Mouse (Mus musculus): ENCODE results near the gene Syt5. TPM values are rescaled to one million over a fixed set of nuclear protein-coding genes. Genes with fewer than 3 reads are reported as not detected.

Gene Syt5
- total and polyA plus RNA-seq, 3 experiments, result not detected

GRCm38 (mm10) chr7:4491308-4491707 is 56.0 kb downstream of the Syt5 start:
- no peak for TF ChIP-seq TBP (IDR thresholded peaks at IDR 0.05; ENCODE audit: low read depth, low read length)
- TF ChIP-seq MYC (IDR thresholded peaks at IDR 0.05; ENCODE audit: low read depth, low read length), result no peak
- no peak for TF ChIP-seq GATA1 (IDR thresholded peaks at IDR 0.05; ENCODE audit: low read depth, low read length)
- TF ChIP-seq MEF2A (IDR thresholded peaks at IDR 0.05; ENCODE audit: extremely low read depth, insufficient replicate concordance, low read depth, low read length, poor library complexity, severe bottlenecking), result no peak
- TF ChIP-seq EP300 (IDR thresholded peaks at IDR 0.05; ENCODE audit: low read depth in 1 of 2, low read length in 2 of 2), result no peak
- TF ChIP-seq GABPA (IDR thresholded peaks at IDR 0.05; ENCODE audit: low read depth, low read length), result no peak
- no peak for TF ChIP-seq CHD1 (IDR thresholded peaks at IDR 0.05; ENCODE audit: low read depth, low read length)
- TF ChIP-seq USF1 (IDR thresholded peaks at IDR 0.05; ENCODE audit: low read depth, low read length), result no peak
- TF ChIP-seq ZNF384 (IDR thresholded peaks at IDR 0.05; ENCODE audit: low read depth, low read length), result no peak
- TF ChIP-seq CHD2 (IDR thresholded peaks at IDR 0.05; ENCODE audit: low read length), result no peak
- TF ChIP-seq SIN3A (IDR thresholded peaks at IDR 0.05; ENCODE audit: low read length), result no peak
- TF ChIP-seq POLR2A (IDR thresholded peaks at IDR 0.05; ENCODE audit: control insufficient read depth in 1 of 2, insufficient read depth in 1 of 2, low read depth in 1 of 2, low read length in 2 of 2, poor library complexity in 1 of 2), result no peak
- TF ChIP-seq RAD21 (IDR thresholded peaks at IDR 0.05; ENCODE audit: low read depth, low read length), result no peak
- TF ChIP-seq MYB (IDR thresholded peaks at IDR 0.05; ENCODE audit: low read depth, low read length), result no peak
- no peak for TF ChIP-seq RCOR1 (IDR thresholded peaks at IDR 0.05; ENCODE audit: low read depth, low read length)
- TF ChIP-seq E2F4 (IDR thresholded peaks at IDR 0.05; ENCODE audit: borderline replicate concordance, low read depth, low read length), result no peak
- no peak overlapping the region for H3K27ac ChIP-seq (ENCODE audit: control insufficient read depth, low read depth, low read length)
- DNase-seq (ENCODE audit: low read depth, low spot score), result no peak
- no peak overlapping the region for H3K9ac ChIP-seq (ENCODE audit: control insufficient read depth, low read depth, low read length, poor library complexity, severe bottlenecking)
- no peaks in the 10 kb centered on the region for H3K27me3 ChIP-seq (ENCODE audit: control insufficient read depth in 1 of 2, insufficient read depth in 2 of 2, low read length in 2 of 2)
- peaks cover 3 to 40% of the 10 kb centered on the region in 2 experiments for H3K4me1 ChIP-seq (ENCODE audit: control insufficient read depth in 1 of 2, insufficient read depth in 2 of 2, low read length in 2 of 2)
- H3K4me3 ChIP-seq (ENCODE audit: control insufficient read depth in 1 of 2, insufficient read depth in 1 of 2, low read depth in 2 of 2, low read length in 2 of 2), result no peak overlapping the region
- peaks cover 8 to 34% of the 10 kb centered on the region in 2 experiments for H3K36me3 ChIP-seq (ENCODE audit: control insufficient read depth in 1 of 2, insufficient read depth in 2 of 2, low read length in 2 of 2)
- H3K79me2 ChIP-seq (ENCODE audit: control insufficient read depth, insufficient read depth, low read length, poor library complexity), result peaks cover 13% of the 10 kb centered on the region
- no peaks in the 10 kb centered on the region for H3K9me3 ChIP-seq (replicated peaks; ENCODE audit: insufficient read depth, low read length)

Other genes starting within 250 kb of the Syt5 start
- not detected in 2 replicates for gene Ncr1, start 209.8 kb downstream of the Syt5 start, total RNA-seq (2012; rRNA removed)
- not detected for gene Ncr1, start 209.8 kb downstream of the Syt5 start, polyA plus RNA-seq (2012; ENCODE audit: insufficient read depth in 1 of 2, insufficient read length in 2 of 2, low read depth in 1 of 2, low replicate concordance in 2 of 2, missing spikeins in 1 of 2)
- gene Gp6, start 149.8 kb downstream of the Syt5 start, total RNA-seq (2012; rRNA removed), result not detected in 2 replicates
- gene Gp6, start 149.8 kb downstream of the Syt5 start, polyA plus RNA-seq (2012; ENCODE audit: insufficient read depth in 1 of 2, insufficient read length in 2 of 2, low read depth in 1 of 2, low replicate concordance in 2 of 2, missing spikeins in 1 of 2), result not detected
- gene Rdh13, start 101.9 kb downstream of the Syt5 start, total RNA-seq (2012; rRNA removed), result 33.1 and 46.4 TPM in 2 replicates
- gene Rdh13, start 101.9 kb downstream of the Syt5 start, polyA plus RNA-seq (2012; ENCODE audit: insufficient read depth in 1 of 2, insufficient read length in 2 of 2, low read depth in 1 of 2, low replicate concordance in 2 of 2, missing spikeins in 1 of 2), result 10 to 100 TPM in 1 of 2 experiments, not detected in 1; 24.0 TPM
- gene Eps8l1, start 86.9 kb downstream of the Syt5 start, total RNA-seq (2012; rRNA removed), result 0.19 TPM in 1 of 2 replicates, not detected in the other
- gene Eps8l1, start 86.9 kb downstream of the Syt5 start, polyA plus RNA-seq (2012; ENCODE audit: insufficient read depth in 1 of 2, insufficient read length in 2 of 2, low read depth in 1 of 2, low replicate concordance in 2 of 2, missing spikeins in 1 of 2), result under 1 TPM in 1 of 2 experiments, not detected in 1; 0.01 TPM
- gene Ppp1r12c, start 45.9 kb downstream of the Syt5 start, total RNA-seq (2012; rRNA removed), result 51.4 and 64.2 TPM in 2 replicates
- 100 to 1,000 TPM in 1 of 2 experiments, not detected in 1; 153 TPM for gene Ppp1r12c, start 45.9 kb downstream of the Syt5 start, polyA plus RNA-seq (2012; ENCODE audit: insufficient read depth in 1 of 2, insufficient read length in 2 of 2, low read depth in 1 of 2, low replicate concordance in 2 of 2, missing spikeins in 1 of 2)
- gene Tnnt1, start 31.2 kb downstream of the Syt5 start, total RNA-seq (2012; rRNA removed), result 5.0 and 5.4 TPM in 2 replicates
- 10 to 100 TPM in 1 of 2 experiments, not detected in 1; 16.4 TPM for gene Tnnt1, start 31.2 kb downstream of the Syt5 start, polyA plus RNA-seq (2012; ENCODE audit: insufficient read depth in 1 of 2, insufficient read length in 2 of 2, low read depth in 1 of 2, low replicate concordance in 2 of 2, missing spikeins in 1 of 2)
- 281 and 353 TPM in 2 replicates for gene Tnni3, start 23.3 kb downstream of the Syt5 start, total RNA-seq (2012; rRNA removed)
- 100 to 1,000 TPM in 1 of 2 experiments, not detected in 1; 328 TPM for gene Tnni3, start 23.3 kb downstream of the Syt5 start, polyA plus RNA-seq (2012; ENCODE audit: insufficient read depth in 1 of 2, insufficient read length in 2 of 2, low read depth in 1 of 2, low replicate concordance in 2 of 2, missing spikeins in 1 of 2)
- gene Dnaaf3, start 15.1 kb downstream of the Syt5 start, total RNA-seq (2012; rRNA removed), result 0.69 and 0.73 TPM in 2 replicates
- gene Dnaaf3, start 15.1 kb downstream of the Syt5 start, polyA plus RNA-seq (2012; ENCODE audit: insufficient read depth in 1 of 2, insufficient read length in 2 of 2, low read depth in 1 of 2, low replicate concordance in 2 of 2, missing spikeins in 1 of 2), result 1 to 10 TPM in 1 of 2 experiments, not detected in 1; 2.9 TPM
- gene Ptprh, start 56.5 kb upstream of the Syt5 start, total RNA-seq (2012; rRNA removed), result not detected in 2 replicates
- not detected for gene Ptprh, start 56.5 kb upstream of the Syt5 start, polyA plus RNA-seq (2012; ENCODE audit: insufficient read depth in 1 of 2, insufficient read length in 2 of 2, low read depth in 1 of 2, low replicate concordance in 2 of 2, missing spikeins in 1 of 2)
- gene Tmem86b, start 83.9 kb upstream of the Syt5 start, total RNA-seq (2012; rRNA removed), result 9.4 and 10.2 TPM in 2 replicates
- 10 to 100 TPM in 1 of 2 experiments, not detected in 1; 31.6 TPM for gene Tmem86b, start 83.9 kb upstream of the Syt5 start, polyA plus RNA-seq (2012; ENCODE audit: insufficient read depth in 1 of 2, insufficient read length in 2 of 2, low read depth in 1 of 2, low replicate concordance in 2 of 2, missing spikeins in 1 of 2)
- gene Ppp6r1, start 111.5 kb upstream of the Syt5 start, total RNA-seq (2012; rRNA removed), result 89.5 and 93.1 TPM in 2 replicates
- gene Ppp6r1, start 111.5 kb upstream of the Syt5 start, polyA plus RNA-seq (2012; ENCODE audit: insufficient read depth in 1 of 2, insufficient read length in 2 of 2, low read depth in 1 of 2, low replicate concordance in 2 of 2, missing spikeins in 1 of 2), result 100 to 1,000 TPM in 1 of 2 experiments, not detected in 1; 167 TPM
- 101 and 111 TPM in 2 replicates for gene Hspbp1, start 137.5 kb upstream of the Syt5 start, total RNA-seq (2012; rRNA removed)
- gene Hspbp1, start 137.5 kb upstream of the Syt5 start, polyA plus RNA-seq (2012; ENCODE audit: insufficient read depth in 1 of 2, insufficient read length in 2 of 2, low read depth in 1 of 2, low replicate concordance in 2 of 2, missing spikeins in 1 of 2), result 100 to 1,000 TPM in 1 of 2 experiments, not detected in 1; 101 TPM
- gene Brsk1, start 143.1 kb upstream of the Syt5 start, total RNA-seq (2012; rRNA removed), result not detected in 2 replicates
- under 1 TPM in 1 of 2 experiments, not detected in 1; 0.06 TPM for gene Brsk1, start 143.1 kb upstream of the Syt5 start, polyA plus RNA-seq (2012; ENCODE audit: insufficient read depth in 1 of 2, insufficient read length in 2 of 2, low read depth in 1 of 2, low replicate concordance in 2 of 2, missing spikeins in 1 of 2)
- gene Tmem150b, start 177.7 kb upstream of the Syt5 start, total RNA-seq (2012; rRNA removed), result 0.31 and 0.39 TPM in 2 replicates
- 1 to 10 TPM in 1 of 2 experiments, not detected in 1; 1.4 TPM for gene Tmem150b, start 177.7 kb upstream of the Syt5 start, polyA plus RNA-seq (2012; ENCODE audit: insufficient read depth in 1 of 2, insufficient read length in 2 of 2, low read depth in 1 of 2, low replicate concordance in 2 of 2, missing spikeins in 1 of 2)
- gene Kmt5c, start 192.6 kb upstream of the Syt5 start, total RNA-seq (2012; rRNA removed), result 21.0 and 21.8 TPM in 2 replicates
- gene Kmt5c, start 192.6 kb upstream of the Syt5 start, polyA plus RNA-seq (2012; ENCODE audit: insufficient read depth in 1 of 2, insufficient read length in 2 of 2, low read depth in 1 of 2, low replicate concordance in 2 of 2, missing spikeins in 1 of 2), result 10 to 100 TPM in 1 of 2 experiments, not detected in 1; 60.2 TPM
- gene Cox6b2, start 205.6 kb upstream of the Syt5 start, total RNA-seq (2012; rRNA removed), result 4.6 and 8.7 TPM in 2 replicates
- 10 to 100 TPM in 1 of 2 experiments, not detected in 1; 36.3 TPM for gene Cox6b2, start 205.6 kb upstream of the Syt5 start, polyA plus RNA-seq (2012; ENCODE audit: insufficient read depth in 1 of 2, insufficient read length in 2 of 2, low read depth in 1 of 2, low replicate concordance in 2 of 2, missing spikeins in 1 of 2)
- not detected in 2 replicates for gene Fam71e2, start 223.8 kb upstream of the Syt5 start, total RNA-seq (2012; rRNA removed)
- gene Fam71e2, start 223.8 kb upstream of the Syt5 start, polyA plus RNA-seq (2012; ENCODE audit: insufficient read depth in 1 of 2, insufficient read length in 2 of 2, low read depth in 1 of 2, low replicate concordance in 2 of 2, missing spikeins in 1 of 2), result not detected
- 0.12 TPM in 1 of 2 replicates, not detected in the other for gene Il11, start 235.3 kb upstream of the Syt5 start, total RNA-seq (2012; rRNA removed)
- gene Il11, start 235.3 kb upstream of the Syt5 start, polyA plus RNA-seq (2012; ENCODE audit: insufficient read depth in 1 of 2, insufficient read length in 2 of 2, low read depth in 1 of 2, low replicate concordance in 2 of 2, missing spikeins in 1 of 2), result under 1 TPM in 1 of 2 experiments, not detected in 1; 0.07 TPM
- not detected in 2 replicates for gene Tmem190, start 235.4 kb upstream of the Syt5 start, total RNA-seq (2012; rRNA removed)
- gene Tmem190, start 235.4 kb upstream of the Syt5 start, polyA plus RNA-seq (2012; ENCODE audit: insufficient read depth in 1 of 2, insufficient read length in 2 of 2, low read depth in 1 of 2, low replicate concordance in 2 of 2, missing spikeins in 1 of 2), result 1 to 10 TPM in 1 of 2 experiments, not detected in 1; 1.6 TPM
- gene Tmem238, start 242.1 kb upstream of the Syt5 start, total RNA-seq (2012; rRNA removed), result 20.9 and 23.8 TPM in 2 replicates
- 10 to 100 TPM in 1 of 2 experiments, not detected in 1; 31.3 TPM for gene Tmem238, start 242.1 kb upstream of the Syt5 start, polyA plus RNA-seq (2012; ENCODE audit: insufficient read depth in 1 of 2, insufficient read length in 2 of 2, low read depth in 1 of 2, low replicate concordance in 2 of 2, missing spikeins in 1 of 2)
- 2,026 and 2,264 TPM in 2 replicates for gene Rpl28, start 245.3 kb upstream of the Syt5 start, total RNA-seq (2012; rRNA removed)
- 1,000 to 10,000 TPM in 1 of 2 experiments, 100 to 1,000 TPM in 1; 1,000 to 9,991 TPM for gene Rpl28, start 245.3 kb upstream of the Syt5 start, polyA plus RNA-seq (2012; ENCODE audit: insufficient read depth in 1 of 2, insufficient read length in 2 of 2, low read depth in 1 of 2, low replicate concordance in 2 of 2, missing spikeins in 1 of 2)